Mouse (Mus musculus) liver, embryonic 14.5 days (tissue): Measurements from ENCODE around the gene Coro1c. TPM values are rescaled to one million over a fixed set of nuclear protein-coding genes. Genes with fewer than 3 reads are reported as not detected.
A peak's percentile ranks its signal among the peaks of the same experiment; 100 is the strongest.

ENCODE experiments used
- ATAC-seq: fragments of 200-750 bp; cut with Nextera tagmentation; 2 replicates; pipeline ENCODE4 v1.8.0; 2017; ENCODE audit warnings: moderate number of reproducible peaks, mild to moderate bottlenecking, moderate library complexity; ENCODE audit not compliant: insufficient read depth
- DNase-seq, 3 experiments: peaks; one replicate each; pipeline ENCODE4 v3.0.0-alpha.2; 2012 to 2013; ENCODE audit warnings: low read depth in 3 of 3, low spot score in 3 of 3
- H3K27ac ChIP-seq: fragments of 300-500 bp; sonication (generic); 2 replicates; pipeline ENCODE4 v1.5.1; 2014; ENCODE audit warnings: moderate library complexity, mild to moderate bottlenecking, control low read depth, inconsistent platforms
- H3K27me3 ChIP-seq: fragments of 300-500 bp; sonication (generic); 2 replicates; pipeline ENCODE4 v1.6.1; 2014; ENCODE audit warnings: mild to moderate bottlenecking, low read length, moderate library complexity; ENCODE audit not compliant: control insufficient read depth, insufficient read depth
- H3K36me3 ChIP-seq: fragments of 300-500 bp; sonication (generic); replicated peaks from 2 replicates; pipeline ENCODE4 v1.6.1; 2014; ENCODE audit warnings: low read depth; ENCODE audit not compliant: control insufficient read depth, insufficient read depth
- H3K4me1 ChIP-seq, 2 experiments: fragments of 200-500 bp in 1 of 2; fragments of 300-500 bp in 1 of 2; sonication (generic) in 1 of 2; replicated peaks; 2 replicates each; pipeline ENCODE4 v1.6.1; 2012 to 2014; ENCODE audit warnings: antibody characterized with exemption in 1 of 2, inconsistent platforms in 1 of 2, low read length in 1 of 2; ENCODE audit not compliant: control insufficient read depth in 2 of 2, insufficient read depth in 2 of 2
- H3K4me2 ChIP-seq: fragments of 300-500 bp; sonication (generic); 2 replicates; pipeline ENCODE4 v1.6.1; 2014; ENCODE audit warnings: low read depth, mild to moderate bottlenecking, control low read depth, moderate library complexity
- H3K4me3 ChIP-seq, 2 experiments: fragments of 200-500 bp in 1 of 2; fragments of 300-500 bp in 1 of 2; sonication (generic) in 1 of 2; 2 replicates each; pipeline ENCODE4 v1.5.1; 2012 to 2014; ENCODE audit warnings: low read depth in 2 of 2, low read length in 2 of 2, mild to moderate bottlenecking in 2 of 2, control low read depth in 1 of 2, inconsistent platforms in 1 of 2, moderate library complexity in 1 of 2; ENCODE audit not compliant: insufficient read depth in 1 of 2
- H3K9ac ChIP-seq: fragments of 300-500 bp; sonication (generic); replicated peaks from 2 replicates; pipeline ENCODE4 v1.6.1; 2014; ENCODE audit warnings: mild to moderate bottlenecking, control low read depth, moderate library complexity
- H3K9me3 ChIP-seq: fragments of 300-500 bp; sonication (generic); 2 replicates; pipeline ENCODE4 v1.6.1; 2016; ENCODE audit warnings: low read length, mixed read lengths; ENCODE audit not compliant: control insufficient read depth
- CTCF ChIP-seq: IDR thresholded peaks from 2 replicates; pipeline ENCODE4 v1.5.1; 2016; ENCODE audit warnings: antibody characterized with exemption, low read depth, control low read depth
- EP300 ChIP-seq: IDR thresholded peaks from 2 replicates; pipeline ENCODE4 v1.6.1; 2016; ENCODE audit warnings: antibody characterized with exemption, low read depth
- WGBS: fragments of 180-500 bp; shearing (Covaris S2); extraction: QIAGEN DNeasy Blood & Tissue Kit; methylation state at CpG from one replicate; pipeline ENCODE4 v1.1.7; 2014; ENCODE audit not compliant: insufficient replicate concordance; 5-methylcytosine and 5-hydroxymethylcytosine counted together
- polyA plus RNA-seq, 2 experiments: library from polyadenylated mRNA; depleted of rRNA in 1 of 2; stranded (reverse) in 1 of 2; unstranded in 1 of 2; fragments of >200 nt; fragmentation: Nextera tagmentation in 1 of 2; extraction: Ambion mirVana in 1 of 2; gene quantifications; 2 replicates each; pipeline versions ENCODE4 v1.2.1 to v1.2.3; 2012 to 2014

The Coro1c gene
- polyA plus RNA-seq, 2 experiments = 26.2 to 35.6 TPM

GRCm38 (mm10) chr5:113910705-113911104 lies 2.1 kb upstream of the Coro1c start:
- Histone ChIP-seq H3K4me2 (peak overlapping the region; percentile 38; the same call in 1 of the 2 replicates), H3K9ac (no peak overlapping the region), H3K36me3 (no peaks in the 10 kb centered on the region), H3K4me3 (no peak overlapping the region), H3K27me3 (no peaks in the 10 kb centered on the region), H3K4me1 (peaks cover 22 to 35% of the 10 kb centered on the region in 2 experiments), H3K9me3 (no peaks in the 10 kb centered on the region), H3K27ac (no peak overlapping the region)
- ATAC-seq (no peak), DNase-seq (no peak)
- 60% methylated on average over 6 of the region's 6 CpGs for WGBS
- TF ChIP-seq CTCF (no peak), EP300 (no peak)

- no peak overlapping the region for H3K27ac ChIP-seq
- H3K9ac ChIP-seq = no peak overlapping the region
- H3K9me3 ChIP-seq = no peaks in the 10 kb centered on the region
- no peak for TF ChIP-seq EP300
- TF ChIP-seq CTCF = no peak
- H3K36me3 ChIP-seq = no peaks in the 10 kb centered on the region
- H3K4me3 ChIP-seq = no peak overlapping the region
- peaks cover 22 to 38% of the 10 kb centered on the region in 2 experiments for H3K4me1 ChIP-seq
- no peak for DNase-seq
- no peak for ATAC-seq
- WGBS = 12% methylated on average over 10 of the region's 10 CpGs
- H3K4me2 ChIP-seq = peak overlapping the region; percentile 38
- no peaks in the 10 kb centered on the region for H3K27me3 ChIP-seq
These were observed 1.6 kb upstream of the Coro1c start for GRCm38 (mm10) chr5:113910065-113910701.

- H3K4me2 ChIP-seq = peak overlapping the region; percentile 97
- peak; percentile 62 to 65 (median 64) for DNase-seq
- WGBS = under 1% methylated on average over 46 of the region's 69 CpGs
These were observed 581 bp downstream of the Coro1c start for GRCm38 (mm10) chr5:113907786-113908567.

GRCm38 (mm10) chr5:113906958-113907735 lies 1.4 kb downstream of the Coro1c start:
- 14% methylated on average over 17 of the region's 17 CpGs for WGBS
- ATAC-seq = no peak

More at GRCm38 (mm10) chr5:113907786-113908567, 581 bp downstream of the Coro1c start:
- peak overlapping the region; percentile 80 for H3K9ac ChIP-seq
- H3K27ac ChIP-seq = peak overlapping the region; percentile 76
- no peaks in the 10 kb centered on the region for H3K27me3 ChIP-seq
- no peaks in the 10 kb centered on the region for H3K9me3 ChIP-seq
- no peaks in the 10 kb centered on the region for H3K36me3 ChIP-seq
- peak; percentile 76 for ATAC-seq
- H3K4me3 ChIP-seq = peak overlapping the region; percentile 76
- H3K4me1 ChIP-seq = peaks cover 29 to 47% of the 10 kb centered on the region in 2 experiments
- TF ChIP-seq EP300 (no peak), CTCF (no peak)

More at GRCm38 (mm10) chr5:113906958-113907735, 1.4 kb downstream of the Coro1c start:
- Histone ChIP-seq H3K4me3 (peak overlapping the region; percentile 76), H3K27me3 (no peaks in the 10 kb centered on the region), H3K9ac (peak overlapping the region; percentile 80), H3K9me3 (no peaks in the 10 kb centered on the region), H3K4me2 (peak overlapping the region; percentile 97), H3K27ac (peak overlapping the region; percentile 76), H3K4me1 (peaks cover 37 to 55% of the 10 kb centered on the region in 2 experiments), H3K36me3 (no peaks in the 10 kb centered on the region)
- TF ChIP-seq CTCF = no peak
- no peak for TF ChIP-seq EP300
- peak in 2 of 3 experiments; percentile 44 to 60 for DNase-seq
